ENCODE assay signal across 20 mouse cellular contexts in genomic region chr14:22105855-22106254, GRCm38 (mm10).
"Had no signal": no experiment of that assay in that cellular context is flagged by ENCODE, and none has a peak within 500 bp of the region (broad histone marks: within the 10 kb centered on the region; RNA-seq: fewer than 3 reads in every experiment).

No protein-coding gene starts in this region.

- H3K9me3 ChIP-seq: limb, embryonic 12.5 days; limb, embryonic 15.5 days; midbrain, embryonic 12.5 days; midbrain, embryonic 15.5 days; neural tube, embryonic 12.5 days; neural tube, embryonic 15.5 days had no signal

- H3K9ac ChIP-seq: limb, embryonic 12.5 days; limb, embryonic 15.5 days; liver, embryonic 14.5 days; liver, postnatal 0 days; lung, embryonic 14.5 days; midbrain, embryonic 12.5 days; midbrain, embryonic 15.5 days; neural tube, embryonic 12.5 days; neural tube, embryonic 15.5 days had no signal

- H3K27ac ChIP-seq: limb, embryonic 12.5 days; limb, embryonic 15.5 days; liver, embryonic 14.5 days; macrophage; midbrain, embryonic 12.5 days; midbrain, embryonic 15.5 days; neural tube, embryonic 12.5 days; neural tube, embryonic 15.5 days; stomach, postnatal 0 days had no signal

- H3K4me2 ChIP-seq: limb, embryonic 12.5 days; limb, embryonic 15.5 days; liver, embryonic 11.5 days; lung, embryonic 14.5 days; midbrain, embryonic 12.5 days; midbrain, embryonic 15.5 days; neural tube, embryonic 12.5 days; neural tube, embryonic 15.5 days had no signal

- H3K27me3 ChIP-seq: limb, embryonic 15.5 days; neural tube, embryonic 12.5 days had no signal

- H3K4me1 ChIP-seq: limb, embryonic 15.5 days; midbrain, embryonic 12.5 days; midbrain, embryonic 15.5 days; neural tube, embryonic 15.5 days had no signal

- ATAC-seq: liver, postnatal 0 days; lung, postnatal 0 days; midbrain, embryonic 15.5 days had no signal

- H3K4me3 ChIP-seq: limb, embryonic 12.5 days; limb, embryonic 15.5 days; midbrain, embryonic 12.5 days; midbrain, embryonic 15.5 days; neural tube, embryonic 12.5 days; neural tube, embryonic 15.5 days had no signal

- DNase-seq: left cerebral cortex, postnatal 4 days; liver, postnatal 0 days; lung, embryonic 14.5 days; right cerebral cortex, adult 18-20 months; right cerebral cortex, postnatal 14 days; right cerebral cortex, postnatal 4 days; thymus, adult 2 months; thymus, postnatal 14 days; thymus, postnatal 4 days had no signal

- H3K36me3 ChIP-seq: limb, embryonic 12.5 days; limb, embryonic 15.5 days; midbrain, embryonic 12.5 days; midbrain, embryonic 15.5 days; neural tube, embryonic 12.5 days; neural tube, embryonic 15.5 days had no signal
